Mouse (Mus musculus) urinary bladder, postnatal 10 days (tissue): ENCODE measurements around the gene Dtnbp1.
A peak's percentile ranks its signal among the peaks of the same experiment; 100 is the strongest.

Source experiments
- DNase-seq: peaks from one replicate; pipeline ENCODE4 v3.0.0; 2022; ENCODE audit warnings: low spot score

Dtnbp1 gene

GRCm38 (mm10) chr13:45001911-45002615 lies at the start of gene Dtnbp1:
Dtnbp1 (minus strand) TSS chr13:45002147.
- DNase-seq, result no peak

- no peak for DNase-seq
Observed at GRCm38 (mm10) chr13:45049261-45050020, 47.5 kb upstream of the Dtnbp1 start.

- no peak for DNase-seq
Observed at GRCm38 (mm10) chr13:45043466-45043865, 41.5 kb upstream of the Dtnbp1 start.

- no peak for DNase-seq
Observed at GRCm38 (mm10) chr13:45040741-45041140, 38.8 kb upstream of the Dtnbp1 start.

- no peak for DNase-seq
Observed at GRCm38 (mm10) chr13:45040195-45040594, 38.2 kb upstream of the Dtnbp1 start.

GRCm38 (mm10) chr13:45036417-45036816 lies 34.5 kb upstream of the Dtnbp1 start:
- no peak for DNase-seq

- no peak for DNase-seq
Observed at GRCm38 (mm10) chr13:45034759-45035158, 32.8 kb upstream of the Dtnbp1 start.

- DNase-seq, result no peak
Observed at GRCm38 (mm10) chr13:45033360-45033759, 31.4 kb upstream of the Dtnbp1 start.

GRCm38 (mm10) chr13:45032484-45032883 lies 30.5 kb upstream of the Dtnbp1 start:
- DNase-seq, result no peak

- DNase-seq, result no peak
Observed at GRCm38 (mm10) chr13:45031748-45032147, 29.8 kb upstream of the Dtnbp1 start.

- no peak for DNase-seq
Observed at GRCm38 (mm10) chr13:45031314-45031713, 29.4 kb upstream of the Dtnbp1 start.

GRCm38 (mm10) chr13:45030830-45031229 lies 28.9 kb upstream of the Dtnbp1 start:
- DNase-seq, result peak; percentile 69

GRCm38 (mm10) chr13:45029791-45030190 lies 27.8 kb upstream of the Dtnbp1 start:
- no peak for DNase-seq

GRCm38 (mm10) chr13:45026291-45026690 lies 24.3 kb upstream of the Dtnbp1 start:
- DNase-seq, result no peak

- DNase-seq, result no peak
Observed at GRCm38 (mm10) chr13:45024821-45025220, 22.9 kb upstream of the Dtnbp1 start.

GRCm38 (mm10) chr13:45023356-45024150 lies 21.6 kb upstream of the Dtnbp1 start:
- no peak for DNase-seq

GRCm38 (mm10) chr13:45008150-45008549 lies 6.2 kb upstream of the Dtnbp1 start:
- DNase-seq, result no peak

- no peak for DNase-seq
Observed at GRCm38 (mm10) chr13:45007726-45008125, 5.8 kb upstream of the Dtnbp1 start.

GRCm38 (mm10) chr13:45006483-45006882 lies 4.5 kb upstream of the Dtnbp1 start:
- no peak for DNase-seq

GRCm38 (mm10) chr13:45005861-45006260 lies 3.9 kb upstream of the Dtnbp1 start:
- DNase-seq, result no peak

GRCm38 (mm10) chr13:45004987-45005592 lies 3.1 kb upstream of the Dtnbp1 start:
- no peak for DNase-seq

- DNase-seq, result no peak
Observed at GRCm38 (mm10) chr13:45003026-45003425, 1.1 kb upstream of the Dtnbp1 start.
